Mouse (Mus musculus) layer of hippocampus, adult 8-10 months (tissue): ENCODE measurements around the gene Shisa2. TPM values are rescaled to one million over a fixed set of nuclear protein-coding genes. Genes with fewer than 3 reads are reported as not detected.

Experiments used
- DNase-seq, 2 experiments: peaks; one replicate each; pipeline ENCODE4 v3.0.0; 2022; ENCODE audit warnings: low spot score in 2 of 2
- total RNA-seq, 4 experiments: library from RNA; stranded (reverse); gene quantifications; 2 replicates each; pipeline ENCODE4 v1.2.4; 2022

Gene Shisa2
- total RNA-seq, 4 experiments from 2014 or later, result 3.2 to 4.3 (median 3.4) TPM

DNA sequence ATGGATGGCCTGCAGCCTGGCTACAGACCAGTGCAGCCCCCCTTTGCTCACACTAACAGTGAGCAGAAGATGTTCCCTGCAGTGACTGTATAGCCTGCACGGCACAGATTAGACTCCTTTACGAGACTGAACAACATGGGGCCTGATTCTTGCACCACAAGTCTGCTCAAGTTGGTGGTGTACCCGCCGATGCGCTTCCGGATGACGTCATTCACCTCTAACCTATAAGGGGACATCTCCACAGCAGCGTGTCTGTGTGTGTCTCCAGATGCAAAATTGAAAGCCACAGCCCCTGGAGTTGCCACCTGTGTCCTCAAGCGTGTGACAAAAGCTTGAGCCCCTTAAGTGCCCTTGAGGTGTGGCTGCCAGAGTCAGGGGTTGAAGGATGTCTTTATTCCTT is 5.0 kb downstream of the Shisa2 start:
- DNase-seq, result no peak

DNA sequence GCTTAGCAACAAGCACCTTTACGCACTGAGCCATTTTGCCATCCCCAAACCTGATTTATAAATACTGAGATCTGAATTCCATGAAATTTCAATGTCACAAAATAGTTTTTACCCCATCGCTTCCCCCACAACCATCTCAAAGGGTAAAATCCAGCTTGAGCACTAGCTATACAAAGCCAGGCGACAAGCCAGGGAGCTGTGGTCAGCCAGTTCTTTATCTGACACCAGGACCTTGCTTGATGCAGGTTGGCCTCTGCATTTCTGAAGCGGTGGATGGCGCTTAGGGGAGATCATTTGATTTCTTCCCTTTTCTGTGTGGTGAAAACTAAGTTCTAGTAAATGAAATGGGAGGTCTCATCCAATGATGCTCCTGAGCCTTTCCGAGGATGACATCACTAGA is 7.0 kb downstream of the Shisa2 start:
- no peak for DNase-seq

DNA sequence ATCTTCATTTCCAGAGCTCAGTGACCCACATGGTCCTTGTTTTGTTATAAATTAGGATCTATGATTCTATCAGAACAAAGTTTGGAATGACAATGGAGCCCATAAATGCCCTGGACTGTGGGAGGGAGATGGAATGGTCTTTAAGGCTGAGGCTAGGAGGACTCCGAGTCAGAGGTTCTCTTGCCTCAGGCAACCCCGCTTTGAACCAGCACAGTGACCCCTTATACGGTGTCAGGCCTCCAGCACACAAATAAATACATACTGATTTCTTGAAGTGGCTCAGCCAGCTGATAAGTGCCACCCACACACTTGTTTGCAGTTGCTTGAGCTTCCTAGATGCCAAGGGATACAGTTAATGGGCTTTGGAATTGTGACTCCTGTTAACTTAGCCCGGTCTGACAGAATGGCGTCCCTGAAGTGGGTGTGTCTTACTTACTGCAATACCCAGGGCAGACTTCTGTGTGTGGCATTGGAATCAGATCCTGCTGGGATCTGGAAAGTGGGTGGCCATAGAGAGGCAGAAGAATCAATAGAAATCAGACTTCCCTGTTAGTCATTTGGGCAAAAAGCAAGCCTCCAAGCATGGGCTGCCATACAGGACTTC is 8.3 kb downstream of the Shisa2 start:
- no peak for DNase-seq

DNA sequence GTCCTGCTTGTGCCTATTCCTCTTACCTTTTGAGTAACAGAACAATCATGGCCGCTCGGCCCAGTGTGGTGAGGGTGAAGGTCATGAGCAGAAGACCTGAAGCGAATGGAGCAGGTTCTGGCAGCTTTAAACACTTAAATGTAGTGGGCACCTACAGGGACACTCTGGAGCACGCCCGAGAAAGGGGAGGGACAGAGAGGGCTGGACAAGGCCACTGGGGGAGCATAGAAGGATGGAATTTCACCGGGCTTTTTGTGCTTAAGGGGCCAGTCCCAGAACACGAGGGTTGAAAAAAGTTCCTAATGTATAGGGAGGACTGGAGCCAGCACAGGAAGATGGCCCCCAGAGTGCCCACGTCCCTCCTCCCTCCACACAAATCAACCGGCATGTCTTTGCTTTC is 8.9 kb downstream of the Shisa2 start:
- no peak for DNase-seq

DNA sequence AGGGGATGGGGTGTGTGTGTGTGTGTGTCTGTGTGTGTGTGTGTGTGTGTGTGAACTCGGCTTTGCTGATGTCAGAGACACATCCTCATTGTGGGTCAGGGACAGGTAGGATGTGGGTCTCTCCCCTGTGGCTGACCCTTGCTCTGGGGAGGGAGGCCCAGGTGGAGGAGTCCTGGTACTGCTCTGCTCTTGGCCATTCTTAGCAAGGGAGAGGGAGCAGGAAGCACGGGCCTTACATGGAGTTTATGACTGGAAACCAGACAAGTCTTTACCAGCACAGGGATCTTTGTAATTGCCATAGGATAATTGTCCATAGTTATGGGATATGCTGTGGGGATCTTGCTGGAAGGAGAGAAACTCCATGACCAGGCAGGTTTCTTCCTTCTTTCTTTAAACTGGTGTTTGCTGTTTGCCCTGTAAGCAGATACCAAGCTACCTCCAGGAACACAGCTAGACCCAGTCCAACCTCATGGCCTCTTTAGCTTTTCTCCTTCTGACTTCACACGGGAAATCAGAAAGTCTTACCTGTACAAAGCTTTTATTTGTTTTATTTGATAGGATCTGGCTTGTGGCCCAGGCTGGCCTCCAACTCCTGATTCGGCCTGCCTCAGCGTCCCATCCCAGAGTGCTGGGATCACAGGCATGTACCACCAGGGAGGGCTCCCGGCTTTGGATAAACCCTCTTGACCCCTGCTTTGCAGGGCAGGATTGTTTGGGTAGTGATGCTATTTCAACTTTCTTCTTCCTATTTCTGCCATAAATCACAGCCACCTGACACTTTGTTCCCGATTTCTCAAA is 14.0 kb downstream of the Shisa2 start:
- DNase-seq, result no peak

DNA sequence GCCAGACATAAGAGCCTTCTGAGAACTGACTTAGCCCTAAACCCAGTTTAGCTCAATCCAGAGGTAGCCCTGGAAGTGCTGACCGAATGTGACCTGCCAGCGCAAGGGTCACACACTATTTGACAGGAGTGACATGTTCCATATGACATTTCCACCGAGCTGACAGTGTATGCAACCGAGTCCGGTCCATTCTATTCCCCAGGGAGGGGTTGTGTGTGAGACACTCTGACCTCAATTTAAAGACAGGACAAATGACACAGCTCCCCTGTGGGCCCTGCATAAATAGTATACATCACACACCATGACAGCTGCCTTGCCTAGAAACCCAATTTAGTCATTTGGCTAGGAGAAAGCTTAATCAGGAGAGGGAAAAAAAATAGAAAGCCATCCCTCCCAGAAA is 16.7 kb downstream of the Shisa2 start:
- no peak for DNase-seq

DNA sequence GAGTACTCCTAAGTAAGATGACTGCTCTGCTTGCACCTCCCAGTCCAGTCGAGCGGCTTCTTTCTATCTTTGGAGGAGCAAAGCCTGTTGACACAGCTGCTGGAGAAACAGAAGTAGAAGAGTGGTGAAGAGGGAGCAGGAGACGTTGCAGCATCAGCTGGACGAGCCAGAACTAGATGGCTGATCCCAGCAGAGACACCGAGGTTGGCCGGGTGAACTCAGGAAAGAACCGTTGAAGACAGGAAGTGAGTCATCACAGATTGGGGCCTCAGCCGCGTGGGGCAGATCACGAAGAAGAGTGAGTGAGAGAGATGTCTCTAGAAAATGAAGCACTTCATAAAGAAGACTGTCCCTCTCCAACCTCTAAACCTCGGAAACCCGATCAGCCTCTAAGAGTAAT is 18.5 kb downstream of the Shisa2 start:
- no peak for DNase-seq

DNA sequence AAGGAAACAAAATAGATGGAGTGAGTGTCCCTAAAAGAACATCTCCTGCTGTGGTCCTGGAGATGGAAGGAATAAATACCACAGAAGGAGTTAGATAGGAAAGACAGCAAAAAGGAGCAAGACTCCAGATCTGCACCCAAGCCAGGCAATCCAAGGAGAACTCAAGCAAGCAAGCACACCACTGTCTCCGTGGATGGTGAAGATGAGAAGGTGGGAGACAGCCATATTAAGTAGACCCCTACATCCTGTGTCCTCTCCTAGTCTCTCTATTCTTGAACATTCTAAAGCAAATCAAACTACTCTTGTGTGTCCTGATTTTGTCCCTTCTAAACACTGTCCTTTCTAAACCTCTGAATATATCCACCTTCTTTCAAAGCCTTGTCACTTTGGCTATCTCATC is 19.1 kb downstream of the Shisa2 start:
- no peak for DNase-seq

DNA sequence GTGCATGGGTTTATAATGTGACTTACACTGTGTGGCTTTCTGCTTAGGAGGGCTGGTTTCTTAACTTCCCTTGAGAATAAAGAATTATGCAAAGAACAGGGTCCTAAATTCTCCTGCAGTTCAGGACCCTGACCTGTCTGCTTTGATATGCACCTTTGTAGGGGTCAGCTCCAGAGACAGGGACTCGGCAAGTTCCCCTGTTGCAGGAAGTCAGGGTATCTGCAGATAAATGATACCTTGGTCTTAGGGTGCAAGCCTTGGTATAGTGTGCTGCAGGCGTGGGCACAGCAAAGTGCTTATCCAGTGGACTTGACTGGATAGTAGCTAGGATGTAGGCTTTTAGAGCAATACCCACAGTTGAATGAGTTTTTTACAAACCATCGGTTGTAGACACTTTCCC is 19.8 kb downstream of the Shisa2 start:
- DNase-seq, result no peak

DNA sequence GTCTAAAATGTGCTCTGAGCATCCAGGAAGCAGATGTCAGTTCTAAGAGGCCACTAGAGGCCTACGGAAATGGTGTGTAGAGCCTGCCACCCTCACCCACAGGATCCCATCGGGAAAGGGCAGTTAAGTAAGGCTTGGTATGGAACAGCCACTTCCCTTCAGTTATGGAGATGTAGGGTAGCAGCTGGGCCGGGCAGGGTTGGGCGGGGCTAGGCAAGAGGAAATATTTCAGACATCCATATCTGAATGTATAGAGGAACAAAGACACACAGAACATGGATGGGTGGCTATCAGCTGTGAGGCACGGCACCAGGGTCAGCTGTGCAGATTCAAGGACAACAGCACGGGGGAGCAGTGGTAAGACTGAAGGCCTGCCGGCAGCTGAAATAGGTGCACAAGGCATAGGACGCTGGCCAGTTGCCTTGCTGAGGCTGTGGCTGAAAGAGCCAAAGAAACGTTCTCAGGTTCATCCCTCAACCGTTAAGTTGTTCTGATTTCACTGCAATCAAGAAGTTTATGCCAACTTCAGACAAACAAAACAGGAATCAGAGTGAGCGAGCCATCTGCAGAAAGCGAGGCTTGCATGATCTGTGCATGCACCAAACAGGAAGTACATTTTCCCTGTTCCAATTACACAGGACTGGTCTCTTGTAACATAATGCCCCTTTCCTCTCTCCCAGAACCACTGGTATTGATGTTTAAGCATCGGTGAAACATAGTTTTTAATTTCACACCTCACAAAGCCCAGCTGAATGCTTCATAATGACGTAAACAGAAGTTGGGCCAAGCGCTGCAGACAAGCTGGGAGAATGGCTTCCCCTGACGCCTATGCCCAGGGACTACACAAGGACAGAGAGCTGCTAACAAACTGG is 22.0 kb downstream of the Shisa2 start:
- DNase-seq, result no peak

DNA sequence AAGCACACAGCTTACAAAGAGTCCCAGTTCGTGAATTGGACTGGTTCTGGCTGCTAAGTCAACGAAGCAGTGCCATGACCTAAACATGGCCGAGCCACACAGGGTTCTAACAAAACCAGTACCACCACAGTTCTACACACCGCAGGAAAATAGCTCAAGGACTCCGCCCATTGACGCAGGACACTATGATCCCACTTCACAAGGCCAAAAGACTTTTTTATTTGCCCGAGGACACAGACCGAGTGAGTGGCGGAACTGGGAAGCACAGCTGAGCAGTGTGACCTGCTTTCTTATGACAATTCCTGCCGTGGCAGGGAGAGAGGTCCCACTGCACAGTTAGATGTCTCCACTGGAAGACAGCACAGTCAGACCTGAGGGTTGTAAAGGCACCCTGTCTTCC is 23.5 kb downstream of the Shisa2 start:
- no peak for DNase-seq

DNA sequence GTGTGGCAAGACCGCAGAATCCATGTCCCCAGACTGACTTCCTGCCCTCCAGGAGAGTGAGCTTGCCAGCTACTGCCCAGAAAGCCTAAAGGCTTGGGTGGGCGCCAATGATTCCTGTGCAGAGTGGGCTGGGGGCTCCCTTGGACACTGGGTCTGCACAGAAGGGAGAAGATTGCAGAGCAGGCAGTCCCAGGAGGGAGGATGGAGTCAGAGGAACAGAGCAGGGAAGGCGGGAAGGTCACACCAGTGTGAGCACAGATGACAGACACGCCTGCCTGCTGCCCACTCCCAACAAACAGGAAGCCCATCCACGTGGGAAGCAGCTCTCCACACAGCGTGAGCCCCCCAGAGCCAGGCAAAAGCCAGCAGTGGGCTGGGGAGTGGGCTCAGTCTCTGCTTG is 24.2 kb downstream of the Shisa2 start:
- DNase-seq, result no peak

DNA sequence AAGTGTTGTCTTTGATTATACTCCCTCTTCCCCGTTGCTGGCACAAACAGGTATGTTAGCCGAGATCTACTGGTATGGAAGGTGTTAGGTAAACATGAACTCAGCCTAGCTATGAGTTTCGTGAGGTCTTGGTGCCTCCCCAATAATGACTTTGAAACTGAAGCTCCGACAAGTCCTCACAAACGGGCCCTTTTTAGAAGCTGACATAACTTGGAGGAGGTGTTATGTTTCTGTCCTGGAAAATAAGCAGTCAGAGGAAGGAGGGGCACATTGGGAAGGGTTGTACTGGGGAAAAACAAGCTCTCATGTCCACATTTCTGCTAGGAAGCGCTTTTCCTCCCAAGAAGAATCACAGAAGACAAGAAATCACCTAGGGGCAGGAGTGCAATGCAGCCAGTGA is 31.5 kb downstream of the Shisa2 start:
- no peak for DNase-seq

DNA sequence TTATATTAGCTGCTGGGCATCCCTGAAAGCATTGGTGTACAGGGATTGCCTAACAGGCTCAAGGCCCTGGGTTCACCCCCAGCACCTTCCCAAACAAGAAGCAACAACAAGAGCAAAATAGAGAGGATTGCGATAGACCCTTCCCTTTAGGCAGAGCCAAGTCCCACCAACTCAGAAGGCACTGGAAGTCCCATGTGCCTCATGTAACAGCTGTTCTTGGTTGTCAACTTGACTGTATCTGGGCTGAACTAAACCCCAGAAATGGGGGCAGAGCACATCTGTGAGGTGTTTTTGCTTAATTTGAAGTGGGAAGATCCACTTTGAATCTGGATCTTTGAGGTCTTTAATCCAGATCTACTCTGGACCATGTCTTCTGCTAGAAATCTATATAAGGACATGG is 32.0 kb downstream of the Shisa2 start:
- no peak for DNase-seq

DNA sequence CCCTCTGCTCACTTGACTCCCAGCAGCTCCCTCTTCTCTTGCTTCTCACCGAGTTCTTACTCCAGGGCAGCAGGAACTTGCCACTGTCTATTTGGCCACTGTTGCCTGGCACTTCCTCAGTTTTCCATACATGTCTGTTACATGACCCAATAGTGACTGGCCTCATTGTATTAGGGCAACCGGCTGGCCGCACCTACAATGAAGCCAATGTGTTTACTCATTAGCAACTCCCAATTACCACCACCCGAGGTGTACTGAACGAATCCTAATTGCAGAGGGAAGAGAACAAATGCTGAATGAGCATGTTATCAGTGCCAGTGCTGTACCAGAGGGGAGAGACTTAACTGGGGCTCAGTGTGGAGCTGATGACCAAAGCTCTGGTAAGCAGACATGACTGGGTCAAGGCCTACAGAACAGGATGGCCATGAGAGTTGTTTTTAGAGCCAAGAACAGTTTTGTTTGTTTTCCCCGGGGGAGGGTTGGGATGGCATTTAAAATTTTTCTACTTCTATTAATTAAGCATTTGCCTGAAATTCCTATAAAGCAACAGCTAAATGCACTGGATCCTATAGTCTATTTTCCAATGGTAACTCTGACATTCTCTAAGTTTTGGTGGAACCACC is 47.9 kb downstream of the Shisa2 start:
- no peak for DNase-seq

DNA sequence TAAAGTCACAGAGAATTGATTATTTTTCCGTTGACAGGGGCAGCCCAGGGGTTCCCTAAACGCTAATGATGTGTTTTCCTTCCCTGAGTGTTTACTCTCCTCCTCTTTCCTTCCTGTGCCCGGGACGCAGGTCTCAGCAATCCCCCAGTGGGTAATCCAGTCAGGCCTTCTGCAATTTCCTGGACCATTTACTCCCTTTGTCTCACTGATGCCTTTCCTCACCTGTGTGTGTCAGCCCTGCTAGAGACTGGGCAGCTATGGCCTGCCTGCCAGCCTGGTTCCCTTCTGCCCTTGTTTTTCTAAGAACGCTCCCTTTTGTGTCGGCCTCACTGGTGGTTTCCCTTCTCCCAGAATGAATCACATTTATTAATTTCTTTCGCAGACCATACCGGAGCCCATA is 49.4 kb downstream of the Shisa2 start:
- no peak for DNase-seq

DNA sequence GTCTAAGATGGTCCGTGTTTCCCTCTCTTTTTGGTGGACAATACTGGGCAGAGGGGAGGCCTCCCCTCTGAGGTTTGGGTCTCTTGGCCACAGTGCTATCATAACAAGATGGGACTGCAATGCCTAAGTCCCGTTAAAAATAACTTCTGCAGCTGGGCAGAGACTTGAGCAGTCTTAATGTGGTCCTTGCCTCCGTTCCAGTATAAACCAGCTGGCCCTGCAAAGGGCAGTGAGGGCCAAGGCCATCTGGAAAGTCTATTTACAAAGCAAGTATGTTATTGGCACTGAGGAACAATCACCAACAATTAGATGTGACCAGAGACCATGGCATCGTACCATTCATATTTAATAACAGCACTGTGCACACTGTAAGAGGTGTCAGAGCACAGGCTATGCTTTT is 50.2 kb downstream of the Shisa2 start:
- no peak for DNase-seq

DNA sequence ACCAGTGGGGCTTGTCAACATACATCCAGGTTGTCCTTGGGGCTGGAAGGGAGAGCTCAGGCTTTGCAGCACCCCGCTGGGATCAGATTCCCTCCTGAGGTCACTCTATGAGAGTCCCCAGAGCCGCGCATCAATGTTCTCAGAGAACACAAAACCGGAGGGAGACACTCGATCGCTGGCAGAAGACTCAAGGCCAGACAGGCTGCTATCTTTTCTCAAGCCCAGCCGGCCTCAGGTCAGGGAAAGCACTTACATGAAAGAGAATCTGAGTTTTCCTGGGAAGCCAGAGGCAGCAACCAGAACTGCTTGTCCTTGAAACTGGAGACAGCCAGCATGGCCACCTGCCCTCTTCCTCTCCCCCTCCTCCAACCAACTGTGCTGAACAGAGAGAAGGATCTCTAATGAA is 52.5 kb downstream of the Shisa2 start:
- DNase-seq, result no peak
